Mouse (Mus musculus) neural tube, embryonic 10.5 days (tissue): ENCODE measurements around the gene Tpp1.

Experiments used
- DNase-seq: peaks from one replicate; pipeline ENCODE4 v3.0.0-alpha.2; 2017; ENCODE audit warnings: low spot score; ENCODE audit errors: extremely low spot score

Tpp1 gene

DNA sequence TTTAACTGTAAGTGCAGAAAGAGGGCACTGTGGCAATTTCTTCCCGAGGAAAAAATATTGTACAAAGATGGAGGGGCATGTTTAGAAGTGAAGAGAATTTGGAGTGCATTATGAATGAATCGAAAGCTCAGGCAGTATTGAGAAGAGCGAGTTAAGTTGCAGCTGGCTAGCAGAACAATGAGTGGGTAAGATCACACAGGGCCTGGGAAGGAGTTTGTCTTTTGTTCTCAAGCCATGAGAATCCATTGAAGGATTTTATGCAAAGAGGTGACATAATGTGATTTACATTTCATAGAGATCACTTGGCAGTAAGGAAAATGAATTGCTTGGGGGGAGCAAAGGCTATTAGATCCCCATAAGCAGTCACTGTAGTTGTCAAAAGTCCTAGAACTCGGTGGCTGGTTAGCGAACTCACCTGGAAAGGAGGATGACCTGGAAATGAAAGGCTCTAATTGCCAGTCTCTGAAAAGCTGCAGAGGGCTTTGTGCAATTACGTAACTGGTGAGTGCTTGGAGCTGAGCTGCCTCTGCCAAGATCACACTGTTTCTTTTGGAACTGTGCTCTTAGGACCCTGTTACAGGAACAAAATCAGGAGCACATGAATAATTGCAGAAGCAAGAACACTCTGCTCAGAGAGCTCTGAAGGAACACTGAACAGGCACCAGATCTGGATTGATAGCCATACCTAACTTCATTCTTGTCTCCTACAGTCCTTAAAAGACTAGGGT is 23.2 kb downstream of the Tpp1 start:
- peak; percentile 9 for DNase-seq

DNA sequence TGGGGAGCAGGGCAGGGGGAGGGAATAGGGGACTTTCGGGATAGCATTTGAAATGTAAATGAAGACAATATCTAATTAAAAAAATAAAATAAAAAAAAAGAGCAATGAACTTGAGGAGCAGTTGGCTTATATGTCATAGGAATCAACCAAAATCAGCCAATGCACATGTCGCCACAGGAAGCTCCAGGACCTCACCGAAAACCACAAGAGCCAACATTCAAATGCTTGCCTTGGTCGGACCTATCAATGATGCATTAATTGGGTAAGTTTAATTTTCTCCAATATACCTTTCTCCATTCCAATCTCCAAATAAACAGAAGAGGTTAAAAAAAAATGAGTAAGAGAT is 25.1 kb downstream of the Tpp1 start:
- peak; percentile 2 for DNase-seq

DNA sequence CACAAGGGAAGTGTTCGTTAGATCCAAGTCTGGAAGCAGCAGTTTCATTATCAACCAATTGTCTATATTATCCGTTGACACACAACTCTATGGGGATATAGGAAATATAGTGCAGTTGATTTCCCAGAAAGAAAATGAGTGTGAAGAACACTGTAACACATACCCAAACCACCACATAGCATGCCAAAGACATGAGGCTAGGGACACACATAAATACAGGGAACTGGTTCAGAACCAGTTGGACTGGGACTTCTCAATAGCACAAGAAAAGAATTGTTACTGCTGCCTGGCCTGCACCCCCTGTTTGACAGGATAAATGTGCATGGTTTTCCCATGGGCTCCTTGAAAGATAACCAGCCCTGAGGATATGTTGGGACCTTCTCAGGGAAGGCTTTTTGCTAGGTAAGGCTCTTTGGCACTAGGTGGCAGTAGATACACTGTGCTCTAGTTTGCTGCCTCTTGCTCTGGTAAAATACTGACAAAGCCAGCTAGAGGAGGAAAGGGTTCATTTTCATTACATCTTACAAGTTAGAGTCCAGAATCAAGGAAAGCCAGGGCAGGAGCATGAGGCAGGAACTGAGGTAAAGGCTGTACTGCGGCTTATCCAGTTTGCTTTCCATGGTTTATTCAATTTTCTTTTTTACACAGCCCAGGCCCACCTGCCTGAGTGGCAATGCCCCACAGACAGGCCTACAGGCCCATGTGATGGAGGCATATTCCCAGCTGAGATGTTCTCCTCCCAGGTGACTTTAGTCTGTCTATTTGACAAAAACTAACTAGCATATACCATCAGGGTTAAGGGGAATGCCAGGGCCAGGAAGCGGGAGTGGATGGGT is 25.7 kb downstream of the Tpp1 start:
- DNase-seq = peak; percentile 13

DNA sequence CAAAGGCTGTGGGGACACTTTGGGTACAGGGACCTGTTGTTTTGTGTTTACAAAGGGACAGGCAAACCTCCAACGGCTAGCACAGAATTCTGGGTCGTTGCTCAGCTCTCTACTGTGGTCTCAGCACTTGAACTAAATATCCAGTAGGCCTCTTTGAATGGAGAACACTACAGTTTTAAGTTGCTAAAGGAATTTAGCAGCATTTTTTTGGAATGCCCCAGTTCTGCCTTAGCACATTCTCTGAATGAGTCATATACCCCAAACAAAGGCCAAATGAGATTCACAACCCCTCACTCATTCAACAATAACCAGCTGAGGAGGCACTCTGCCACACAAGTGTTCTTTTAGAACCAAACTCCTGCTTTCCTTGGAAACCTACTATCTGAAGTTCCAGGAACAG is 30.1 kb downstream of the Tpp1 start:
- no peak for DNase-seq

DNA sequence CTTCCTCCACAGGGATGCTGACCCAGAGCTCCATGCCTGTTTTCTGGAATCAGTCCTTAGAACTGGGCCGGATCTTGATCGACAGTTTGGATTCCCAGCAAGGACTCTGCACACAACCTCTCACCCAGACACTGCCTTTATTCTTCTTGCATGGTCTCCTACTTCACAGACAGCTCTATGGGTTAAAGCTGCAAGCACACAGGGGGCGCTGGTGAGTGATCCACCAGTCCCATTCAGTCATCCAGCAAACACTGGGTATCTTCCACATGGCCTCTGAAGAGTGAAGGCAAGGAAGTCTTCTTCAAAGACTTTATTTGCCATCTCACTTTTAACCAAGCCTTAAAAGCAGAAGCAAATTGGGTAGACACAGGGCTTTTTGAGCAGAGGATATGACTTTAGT is 36.7 kb downstream of the Tpp1 start:
- DNase-seq = no peak

DNA sequence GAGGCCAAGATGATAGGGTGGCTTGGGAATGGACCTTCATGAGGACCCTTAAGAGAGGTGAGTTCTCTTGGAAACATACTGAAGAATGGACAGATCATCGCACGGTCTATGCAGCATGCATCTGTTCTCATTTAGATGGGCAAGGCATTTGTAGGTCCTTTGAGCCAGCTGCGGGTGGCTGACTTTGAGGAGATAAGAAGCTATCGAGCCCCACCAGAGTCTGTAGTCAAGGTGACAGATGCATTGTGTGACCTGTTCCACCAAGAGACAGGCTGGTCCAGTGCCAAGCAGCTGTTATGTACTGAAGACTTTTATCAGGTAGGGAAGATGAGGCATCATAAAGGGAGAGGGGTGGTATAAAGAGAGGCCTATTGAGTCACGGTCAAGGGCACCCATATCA is 43.3 kb downstream of the Tpp1 start:
- DNase-seq = no peak

DNA sequence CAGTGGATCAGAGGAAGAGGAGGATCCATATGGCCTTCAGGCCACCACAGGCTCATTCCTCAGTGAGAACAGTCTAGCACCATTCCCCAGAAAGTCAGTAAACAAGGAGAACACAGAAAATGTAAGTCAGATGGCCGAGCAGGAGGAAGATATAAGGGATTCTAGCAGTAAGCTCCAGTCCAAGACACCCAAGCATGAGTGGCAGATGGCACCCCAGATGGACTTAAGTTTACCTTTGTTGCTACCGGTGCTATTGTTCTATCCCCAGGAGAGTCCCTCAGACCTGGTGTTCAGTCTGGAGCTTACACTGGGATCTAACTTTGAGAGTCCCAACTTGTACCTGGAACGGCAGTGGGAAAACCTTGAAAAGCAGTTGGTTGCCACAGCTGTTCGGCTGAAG is 48.2 kb downstream of the Tpp1 start:
- DNase-seq = no peak

DNA sequence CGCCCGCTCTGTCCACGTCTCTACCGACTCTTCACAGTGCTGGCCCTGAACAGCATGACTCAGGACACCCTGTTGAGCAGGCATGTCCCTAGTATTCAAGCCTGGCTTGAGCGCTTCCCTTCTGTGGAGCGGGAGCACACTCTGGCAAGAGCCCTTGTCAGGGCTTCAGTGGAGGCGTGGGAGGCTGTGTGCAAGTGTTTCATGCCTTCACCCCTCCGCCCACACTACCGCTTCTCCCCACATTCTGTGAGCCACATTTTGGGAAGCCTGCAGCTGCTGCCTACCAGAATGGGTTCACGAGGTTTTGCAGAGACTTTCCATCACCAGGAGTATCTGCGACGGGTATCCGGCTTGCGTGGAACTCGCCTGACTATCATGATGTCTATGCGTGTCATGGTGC is 48.9 kb downstream of the Tpp1 start:
- no peak for DNase-seq
